Mouse (Mus musculus) liver, embryonic 15.5 days (tissue): ENCODE results near the gene Fmo4. TPM values are rescaled to one million over a fixed set of nuclear protein-coding genes. Genes with fewer than 3 reads are reported as not detected.
"Not testable (repeated sequence)": the region's sequence is repeated elsewhere in the genome, so short reads cannot be mapped to it uniquely, and the experiment has no call there.

Experiments
- ATAC-seq: fragments of 200-750 bp; cut with Nextera tagmentation; 2 replicates; pipeline ENCODE4 v1.8.0; 2017; ENCODE audit warnings: moderate number of reproducible peaks, mild to moderate bottlenecking, moderate library complexity; ENCODE audit not compliant: insufficient read depth
- H3K27ac ChIP-seq: fragments of 300-500 bp; sonication (generic); replicated peaks from 2 replicates; pipeline ENCODE4 v1.5.1; 2015; ENCODE audit warnings: mild to moderate bottlenecking, inconsistent platforms
- H3K27me3 ChIP-seq: fragments of 300-500 bp; sonication (generic); 2 replicates; pipeline ENCODE4 v1.6.1; 2015; ENCODE audit warnings: mild to moderate bottlenecking, inconsistent platforms
- H3K36me3 ChIP-seq: fragments of 300-500 bp; sonication (generic); replicated peaks from 2 replicates; pipeline ENCODE4 v1.6.1; 2015; ENCODE audit warnings: moderate library complexity, mild to moderate bottlenecking, inconsistent platforms
- H3K4me1 ChIP-seq: fragments of 300-500 bp; sonication (generic); replicated peaks from 2 replicates; pipeline ENCODE4 v1.6.1; 2015; ENCODE audit warnings: inconsistent platforms
- H3K4me2 ChIP-seq: fragments of 300-500 bp; sonication (generic); 2 replicates; pipeline ENCODE4 v1.6.1; 2015; ENCODE audit warnings: moderate library complexity, mild to moderate bottlenecking, inconsistent platforms
- H3K4me3 ChIP-seq: fragments of 300-500 bp; sonication (generic); replicated peaks from 2 replicates; pipeline ENCODE4 v1.5.1; 2015; ENCODE audit warnings: mild to moderate bottlenecking, inconsistent platforms
- H3K9ac ChIP-seq: fragments of 300-500 bp; sonication (generic); 2 replicates; pipeline ENCODE4 v1.6.1; 2015; ENCODE audit warnings: moderate library complexity, mild to moderate bottlenecking, inconsistent platforms
- H3K9me3 ChIP-seq: fragments of 300-500 bp; sonication (generic); replicated peaks from 2 replicates; pipeline ENCODE4 v1.6.1; 2016; ENCODE audit warnings: inconsistent platforms
- WGBS: fragments of 180-500 bp; shearing (Covaris S2); methylation state at CpG from one replicate; pipeline ENCODE4 v1.1.7; 2015; ENCODE audit warnings: mixed read lengths; ENCODE audit not compliant: insufficient replicate concordance; 5-methylcytosine and 5-hydroxymethylcytosine counted together
- polyA plus RNA-seq: library from polyadenylated mRNA; unstranded; fragments of >200 nt; fragmentation: Nextera tagmentation; extraction: Ambion mirVana; gene quantifications from 2 replicates; pipeline ENCODE4 v1.2.1, GENCODE M21; 2015

Gene Fmo4
- polyA plus RNA-seq, 1 experiment from 2014 or later, result 3.3 TPM

GRCm38 (mm10) chr1:162792306-162793044, 21.3 kb downstream of the Fmo4 start:
- Histone ChIP-seq H3K9me3 (no peaks in the 10 kb centered on the region), H3K9ac (no peak overlapping the region), H3K4me3 (no peak overlapping the region), H3K27ac (no peak overlapping the region), H3K27me3 (no peaks in the 10 kb centered on the region), H3K4me2 (no peak overlapping the region), H3K36me3 (no peaks in the 10 kb centered on the region), H3K4me1 (no peaks in the 10 kb centered on the region)
- no peak for ATAC-seq
- WGBS, result 51% methylated on average over 7 of the region's 7 CpGs

GRCm38 (mm10) chr1:162785222-162785621, 28.6 kb downstream of the Fmo4 start:
- WGBS, result 66% methylated on average over 4 of the region's 4 CpGs

GRCm38 (mm10) chr1:162783669-162784248, 30.0 kb downstream of the Fmo4 start:
- no peak overlapping the region for H3K4me3 ChIP-seq
- no peaks in the 10 kb centered on the region for H3K9me3 ChIP-seq
- no peak for ATAC-seq
- H3K27ac ChIP-seq, result no peak overlapping the region
- H3K4me2 ChIP-seq, result no peak overlapping the region
- 71% methylated on average over 7 of the region's 7 CpGs for WGBS
- no peak overlapping the region for H3K9ac ChIP-seq
- no peaks in the 10 kb centered on the region for H3K27me3 ChIP-seq
- no peaks in the 10 kb centered on the region for H3K36me3 ChIP-seq
- H3K4me1 ChIP-seq, result no peaks in the 10 kb centered on the region

More at GRCm38 (mm10) chr1:162785222-162785621, 28.6 kb downstream of the Fmo4 start:
- no peaks in the 10 kb centered on the region for H3K27me3 ChIP-seq
- no peaks in the 10 kb centered on the region for H3K4me1 ChIP-seq
- no peak overlapping the region for H3K4me2 ChIP-seq
- no peaks in the 10 kb centered on the region for H3K9me3 ChIP-seq
- no peak overlapping the region for H3K9ac ChIP-seq
- no peak for ATAC-seq
- H3K36me3 ChIP-seq, result no peaks in the 10 kb centered on the region
- no peak overlapping the region for H3K4me3 ChIP-seq
- H3K27ac ChIP-seq, result no peak overlapping the region

GRCm38 (mm10) chr1:162781035-162781434, 32.7 kb downstream of the Fmo4 start:
- not testable (repeated sequence) for H3K36me3 ChIP-seq, H3K9me3 ChIP-seq, H3K27me3 ChIP-seq, H3K27ac ChIP-seq, H3K9ac ChIP-seq, H3K4me2 ChIP-seq, H3K4me3 ChIP-seq, ATAC-seq, H3K4me1 ChIP-seq
- 79% methylated on average over 2 of the region's 2 CpGs for WGBS

- no peak for ATAC-seq
- H3K4me2 ChIP-seq, result no peak overlapping the region
- 68% methylated on average over 5 of the region's 5 CpGs for WGBS
- no peak overlapping the region for H3K9ac ChIP-seq
- H3K36me3 ChIP-seq, result no peaks in the 10 kb centered on the region
- H3K27me3 ChIP-seq, result no peaks in the 10 kb centered on the region
- H3K4me3 ChIP-seq, result no peak overlapping the region
- H3K4me1 ChIP-seq, result no peaks in the 10 kb centered on the region
- H3K9me3 ChIP-seq, result no peaks in the 10 kb centered on the region
- no peak overlapping the region for H3K27ac ChIP-seq
Measured at GRCm38 (mm10) chr1:162777943-162778538, 35.7 kb downstream of the Fmo4 start.

- H3K27ac ChIP-seq, result no peak overlapping the region
- no peaks in the 10 kb centered on the region for H3K9me3 ChIP-seq
- no peak for ATAC-seq
- H3K36me3 ChIP-seq, result no peaks in the 10 kb centered on the region
- no peak overlapping the region for H3K4me3 ChIP-seq
- H3K9ac ChIP-seq, result no peak overlapping the region
- H3K4me2 ChIP-seq, result no peak overlapping the region
- no peaks in the 10 kb centered on the region for H3K27me3 ChIP-seq
- WGBS, result 51% methylated on average over 4 of the region's 4 CpGs
- no peaks in the 10 kb centered on the region for H3K4me1 ChIP-seq
Measured at GRCm38 (mm10) chr1:162773661-162774060, 40.1 kb downstream of the Fmo4 start.

- Histone ChIP-seq H3K9me3 (no peaks in the 10 kb centered on the region), H3K9ac (no peak overlapping the region), H3K4me1 (no peaks in the 10 kb centered on the region), H3K4me3 (no peak overlapping the region), H3K27ac (no peak overlapping the region), H3K4me2 (no peak overlapping the region), H3K27me3 (no peaks in the 10 kb centered on the region), H3K36me3 (no peaks in the 10 kb centered on the region)
- ATAC-seq, result no peak
- 49% methylated on average over 4 of the region's 4 CpGs for WGBS
Measured at GRCm38 (mm10) chr1:162771617-162772360, 42.0 kb downstream of the Fmo4 start.

- Histone ChIP-seq H3K4me3 (no peak overlapping the region), H3K36me3 (no peaks in the 10 kb centered on the region), H3K27me3 (no peaks in the 10 kb centered on the region), H3K27ac (no peak overlapping the region), H3K4me2 (no peak overlapping the region), H3K9ac (no peak overlapping the region), H3K9me3 (no peaks in the 10 kb centered on the region), H3K4me1 (no peaks in the 10 kb centered on the region)
- ATAC-seq, result no peak
- WGBS, result 68% methylated on average over 6 of the region's 6 CpGs
Measured at GRCm38 (mm10) chr1:162752009-162752408, 61.8 kb downstream of the Fmo4 start.

- whole genome bisulfite sequencing, result 58% methylated on average over 7 of the region's 7 CpGs
- no peak overlapping the region for H3K4me2 ChIP-seq
Measured at GRCm38 (mm10) chr1:162749607-162750006, 64.2 kb downstream of the Fmo4 start.

GRCm38 (mm10) chr1:162748761-162749160, 65.0 kb downstream of the Fmo4 start:
- ATAC-seq, result no peak
- 23% methylated on average over 5 of the region's 5 CpGs for WGBS
- Histone ChIP-seq H3K36me3 (no peaks in the 10 kb centered on the region), H3K4me3 (no peak overlapping the region), H3K27me3 (no peaks in the 10 kb centered on the region), H3K27ac (no peak overlapping the region), H3K4me2 (no peak overlapping the region), H3K9me3 (no peaks in the 10 kb centered on the region), H3K9ac (no peak overlapping the region), H3K4me1 (no peaks in the 10 kb centered on the region)

More at GRCm38 (mm10) chr1:162749607-162750006, 64.2 kb downstream of the Fmo4 start:
- H3K4me3 ChIP-seq, result no peak overlapping the region
- no peaks in the 10 kb centered on the region for H3K4me1 ChIP-seq
- H3K9ac ChIP-seq, result no peak overlapping the region
- H3K36me3 ChIP-seq, result no peaks in the 10 kb centered on the region
- no peak overlapping the region for H3K27ac ChIP-seq
- H3K27me3 ChIP-seq, result no peaks in the 10 kb centered on the region
- no peak for ATAC-seq
- no peaks in the 10 kb centered on the region for H3K9me3 ChIP-seq
